Mouse (Mus musculus) spleen, adult 2 months (tissue): Measurements from ENCODE around the gene Agap1.

Experiments used
- CTCF ChIP-seq: fragments of 200-500 bp; IDR thresholded peaks from 2 replicates; pipeline ENCODE4 v1.5.1; 2011; ENCODE audit warnings: mild to moderate bottlenecking, inconsistent platforms; ENCODE audit not compliant: insufficient read depth, insufficient read length, insufficient replicate concordance; ENCODE audit errors: extremely low read depth
- POLR2A ChIP-seq: fragments of 200-500 bp; IDR thresholded peaks from 2 replicates; pipeline ENCODE4 v1.6.1; 2011; ENCODE audit warnings: low read depth, low read length, inconsistent platforms

DNA sequence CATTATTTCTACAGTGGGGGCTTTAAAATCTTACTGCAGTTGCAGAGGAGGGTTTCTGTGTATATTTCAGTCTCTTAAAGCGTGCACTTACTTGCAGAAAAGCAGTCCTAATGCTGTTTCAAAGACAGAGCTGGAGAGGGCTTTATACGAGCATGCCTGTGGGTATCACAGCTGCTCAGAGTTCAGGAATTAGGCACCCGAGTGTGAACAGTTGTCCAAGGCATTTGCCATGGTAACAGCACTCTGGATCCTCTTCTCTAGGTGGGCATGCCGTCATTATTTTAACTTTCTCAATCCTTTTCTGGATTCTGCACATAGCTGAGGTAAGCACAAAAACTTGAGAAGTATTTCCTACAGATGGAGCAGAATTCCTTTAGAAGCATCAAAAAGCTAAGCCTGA lies 321.1 kb downstream of the Agap1 start:
- no peak for TF ChIP-seq POLR2A
- no peak for TF ChIP-seq CTCF
